In genomic region chr19:6530359-6530758, GRCm38 (mm10) we compare ENCODE assay signal across 11 mouse cellular contexts. TPM values are rescaled to one million over a fixed set of nuclear protein-coding genes. Genes with fewer than 3 reads are reported as not detected.
DNase-seq lines count a peak whose midpoint lies in the region; ATAC-seq and TF ChIP-seq lines count a peak whose summit lies in the region.
"Had no signal": no experiment of that assay in that cellular context is flagged by ENCODE, and none has a peak within 500 bp of the region (broad histone marks: within the 10 kb centered on the region; RNA-seq: fewer than 3 reads in every experiment).

No protein-coding gene starts in this region.

- no peak for ATAC-seq in heart, postnatal 0 days (ENCODE audit: insufficient read depth, low read depth)
- ATAC-seq in forebrain, embryonic 15.5 days (replicated peaks) = no peak
- no peak for ATAC-seq in midbrain, embryonic 13.5 days

- peaks cover 59% of the 10 kb centered on the region for H3K27me3 ChIP-seq in heart, postnatal 0 days (ENCODE audit: control insufficient read depth, insufficient read depth, low read length)
- peaks cover 58% of the 10 kb centered on the region for H3K27me3 ChIP-seq in embryonic facial prominence, embryonic 10.5 days (replicated peaks; ENCODE audit: low read depth, poor library complexity, severe bottlenecking)
- H3K27me3 ChIP-seq in forebrain, embryonic 15.5 days = no peaks in the 10 kb centered on the region
- H3K27me3 ChIP-seq in midbrain, embryonic 13.5 days = no peaks in the 10 kb centered on the region

- no peak overlapping the region; the same call in 1 of the 2 replicates for H3K4me3 ChIP-seq in heart, postnatal 0 days (ENCODE audit: low read depth, low read length)
- peak overlapping the region; percentile 33; the same call in 1 of the 2 replicates for H3K4me3 ChIP-seq in embryonic facial prominence, embryonic 10.5 days
- peak overlapping the region; percentile 47 for H3K4me3 ChIP-seq in forebrain, embryonic 15.5 days
- H3K4me3 ChIP-seq in midbrain, embryonic 13.5 days (replicated peaks) = no peak overlapping the region; the same call in 1 of the 2 replicates

- no peaks in the 10 kb centered on the region for H3K36me3 ChIP-seq in heart, postnatal 0 days (replicated peaks; ENCODE audit: control insufficient read depth, insufficient read depth, low read length)
- H3K36me3 ChIP-seq in embryonic facial prominence, embryonic 10.5 days (replicated peaks) = no peaks in the 10 kb centered on the region
- H3K36me3 ChIP-seq in forebrain, embryonic 15.5 days = peaks cover 17% of the 10 kb centered on the region
- peaks cover 35% of the 10 kb centered on the region for H3K36me3 ChIP-seq in midbrain, embryonic 13.5 days
- H3K36me3 ChIP-seq: liver, embryonic 15.5 days had no signal

- no peak for TF ChIP-seq EP300 in heart, postnatal 0 days (IDR thresholded peaks at IDR 0.05; ENCODE audit: low read depth)

- no peaks in the 10 kb centered on the region for H3K9me3 ChIP-seq in heart, postnatal 0 days (replicated peaks; ENCODE audit: control insufficient read depth, low read length)
- H3K9me3 ChIP-seq in embryonic facial prominence, embryonic 10.5 days = no peaks in the 10 kb centered on the region
- H3K9me3 ChIP-seq in forebrain, embryonic 15.5 days = no peaks in the 10 kb centered on the region
- no peaks in the 10 kb centered on the region for H3K9me3 ChIP-seq in midbrain, embryonic 13.5 days
- H3K9me3 ChIP-seq: liver, embryonic 15.5 days had no signal

- TF ChIP-seq CTCF in heart, postnatal 0 days (IDR thresholded peaks at IDR 0.05; ENCODE audit: low read depth) = no peak

- WGBS in heart, postnatal 0 days = 48% methylated on average over 13 of the region's 13 CpGs
- WGBS in embryonic facial prominence, embryonic 10.5 days = 20% methylated on average over 13 of the region's 13 CpGs
- WGBS in forebrain, embryonic 15.5 days = 20% methylated on average over 13 of the region's 13 CpGs
- 24% methylated on average over 13 of the region's 13 CpGs for WGBS in midbrain, embryonic 13.5 days

- 0 out of 2 replicates have a peak overlapping the region, but pooled peaks have one; percentile 9 for H3K4me2 ChIP-seq in heart, postnatal 0 days (ENCODE audit: low read depth, low read length)
- H3K4me2 ChIP-seq in forebrain, embryonic 15.5 days (replicated peaks) = peak overlapping the region; percentile 74
- peak overlapping the region; percentile 35 for H3K4me2 ChIP-seq in midbrain, embryonic 13.5 days (replicated peaks)

- no peak overlapping the region for H3K9ac ChIP-seq in heart, postnatal 0 days (replicated peaks; ENCODE audit: low read depth, low read length)
- peak overlapping the region; percentile 17 for H3K9ac ChIP-seq in forebrain, embryonic 15.5 days (replicated peaks)
- H3K9ac ChIP-seq in midbrain, embryonic 13.5 days (replicated peaks) = no peak overlapping the region; the same call in 1 of the 2 replicates
- H3K9ac ChIP-seq: liver, embryonic 15.5 days had no signal

- no peak for DNase-seq in heart, postnatal 0 days (ENCODE audit: low spot score)
- DNase-seq in heart, adult 9 months (ENCODE audit: low spot score in 2 of 2) = no peak
- DNase-seq in embryonic facial prominence, embryonic 10.5 days (ENCODE audit: low spot score) = no peak
- DNase-seq in natural killer cell, adult 2 months (ENCODE audit: low spot score in 2 of 2) = no peak
- DNase-seq in gastrocnemius, postnatal 4 days (ENCODE audit: low spot score in 2 of 2) = no peak
- DNase-seq: thymus, postnatal 36 days had no signal

- peaks cover 5% of the 10 kb centered on the region; the same call in 1 of the 2 replicates for H3K4me1 ChIP-seq in heart, postnatal 0 days (ENCODE audit: control insufficient read depth, insufficient read depth)
- H3K4me1 ChIP-seq in embryonic facial prominence, embryonic 10.5 days = peaks cover 67% of the 10 kb centered on the region
- H3K4me1 ChIP-seq in forebrain, embryonic 15.5 days = peaks cover 47% of the 10 kb centered on the region
- H3K4me1 ChIP-seq in midbrain, embryonic 13.5 days (replicated peaks) = peaks cover 59% of the 10 kb centered on the region

- H3K27ac ChIP-seq in heart, postnatal 0 days (ENCODE audit: low read depth) = no peak overlapping the region
- H3K27ac ChIP-seq in embryonic facial prominence, embryonic 10.5 days (replicated peaks) = peak overlapping the region; percentile 41; the same call in 1 of the 2 replicates
- peak overlapping the region; percentile 67 for H3K27ac ChIP-seq in forebrain, embryonic 15.5 days (replicated peaks)
- peak overlapping the region; percentile 56; the same call in 1 of the 2 replicates for H3K27ac ChIP-seq in midbrain, embryonic 13.5 days
- H3K27ac ChIP-seq: liver, embryonic 15.5 days had no signal

RNA-seq across cellular contexts. Expression of gene Slc22a12, which starts 12.5 kb away (rescaled TPM):
- total RNA-seq in heart, postnatal 0 days (2014; rRNA removed; ENCODE audit: low replicate concordance) = not detected in 2 replicates
- not detected in 2 replicates for polyA plus RNA-seq in heart, postnatal 0 days (2015; fragmentation: Nextera tagmentation; extraction: Ambion mirVana)
- polyA plus RNA-seq in embryonic facial prominence, embryonic 10.5 days (2016; fragmentation: Nextera tagmentation; extraction: Ambion mirVana) = not detected in 2 replicates
- 0.10 TPM in 1 of 2 replicates, not detected in the other for polyA plus RNA-seq in forebrain, embryonic 15.5 days (2015; fragmentation: Nextera tagmentation; extraction: Ambion mirVana)
- polyA plus RNA-seq in midbrain, embryonic 13.5 days (2015; fragmentation: Nextera tagmentation; extraction: Ambion mirVana) = 0.19 TPM in 1 of 2 replicates, not detected in the other
- total RNA-seq in gastrocnemius, postnatal 4 days (2021) = not detected
- total RNA-seq: adrenal gland, postnatal 25 days; megakaryocyte-erythroid progenitor cell, adult 5-6 weeks had no signal
- polyA plus RNA-seq: liver, embryonic 15.5 days had no signal

Comparison
In these comparisons a context has a peak if more than half of its experiments do, and no peak if none do; other contexts are left out.
1. H3K4me2 ChIP-seq: peak in every context shown above with its lines; median percentile 74 in forebrain, embryonic 15.5 days; 35 in midbrain, embryonic 13.5 days; 9 in heart, postnatal 0 days.
2. H3K4me3 ChIP-seq: peak in embryonic facial prominence, embryonic 10.5 days (single experiment) and forebrain, embryonic 15.5 days (single experiment); none in heart, postnatal 0 days (single experiment) and midbrain, embryonic 13.5 days (single experiment).